Mouse (Mus musculus) monocyte, adult 5-6 weeks (primary cell): ENCODE results near the gene Rnf17. TPM values are rescaled to one million over a fixed set of nuclear protein-coding genes. Genes with fewer than 3 reads are reported as not detected.

Experiments
- ATAC-seq: fragments of 153-309, 156-312 bp; replicated peaks from 2 replicates; pipeline ENCODE4 v1.8.0; 2017; ENCODE audit warnings: mild to moderate bottlenecking; ENCODE audit not compliant: low TSS enrichment, insufficient number of reproducible peaks, severe bottlenecking, poor library complexity, low FRiP score
- total RNA-seq: library from RNA; stranded (forward); fragments of 200-1000, 200-491, 200-594 nt; gene quantifications from 3 replicates; pipeline ENCODE4 v1.2.3, GENCODE M21; 2017

Rnf17 gene
- total RNA-seq, 1 experiment from 2014 or later: 0.67 TPM

DNA sequence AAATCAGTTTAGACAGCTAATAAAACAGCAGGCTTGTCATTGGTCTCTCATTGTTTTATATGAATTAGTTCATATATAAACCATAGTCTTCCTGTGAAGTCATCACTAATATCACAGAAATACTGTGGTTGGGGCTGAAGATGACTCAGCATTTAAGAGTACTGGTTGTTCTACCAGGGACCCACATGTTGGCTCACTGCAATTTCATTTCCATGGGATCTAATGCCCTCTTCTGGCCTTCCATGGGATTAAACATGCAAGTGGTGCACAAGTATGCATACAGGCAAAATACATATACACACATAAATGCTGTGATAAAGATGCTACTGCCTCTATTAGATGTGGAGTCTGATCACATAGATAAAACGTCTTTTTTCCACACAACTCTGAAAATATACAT, 65.8 kb downstream of the Rnf17 start:
- ATAC-seq: no peak

DNA sequence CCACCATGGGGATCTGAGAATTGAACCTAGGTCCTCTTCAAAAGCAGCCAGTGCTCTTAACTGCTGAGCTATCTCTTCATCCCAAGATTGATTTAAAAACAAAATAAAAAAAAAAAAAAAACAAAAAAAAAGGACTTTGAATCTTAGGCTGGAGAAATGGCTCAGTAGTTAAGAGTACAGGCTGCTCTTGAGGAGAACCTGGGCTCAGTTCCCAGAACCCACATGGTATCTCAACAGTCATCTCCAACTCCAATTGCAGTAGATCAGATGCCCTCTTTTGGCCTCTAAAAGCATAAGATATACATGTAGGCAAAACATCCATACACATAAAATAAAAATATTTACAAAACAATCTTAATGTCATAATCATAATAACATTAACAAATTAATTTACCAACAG, 87.4 kb downstream of the Rnf17 start:
- no peak for ATAC-seq

DNA sequence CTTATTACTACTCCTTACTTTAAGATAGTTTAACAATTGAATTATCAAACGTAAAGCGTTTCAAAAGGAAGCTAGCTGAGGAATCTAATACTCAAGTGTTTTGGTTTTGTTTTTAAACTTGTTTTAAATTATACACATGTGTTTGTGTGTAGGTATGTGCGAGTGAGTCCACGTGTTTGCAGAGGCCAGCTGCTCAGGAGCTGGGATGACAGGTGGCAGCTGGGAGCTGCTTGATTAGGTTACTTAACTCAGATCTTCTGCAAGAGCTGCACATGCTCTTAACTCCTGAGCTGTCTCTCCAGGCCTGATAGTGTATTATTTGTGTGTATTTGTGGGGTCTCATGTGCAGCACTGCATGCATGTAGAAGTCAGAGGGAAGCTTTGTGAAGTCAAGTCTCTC, 100.0 kb downstream of the Rnf17 start:
- no peak for ATAC-seq

DNA sequence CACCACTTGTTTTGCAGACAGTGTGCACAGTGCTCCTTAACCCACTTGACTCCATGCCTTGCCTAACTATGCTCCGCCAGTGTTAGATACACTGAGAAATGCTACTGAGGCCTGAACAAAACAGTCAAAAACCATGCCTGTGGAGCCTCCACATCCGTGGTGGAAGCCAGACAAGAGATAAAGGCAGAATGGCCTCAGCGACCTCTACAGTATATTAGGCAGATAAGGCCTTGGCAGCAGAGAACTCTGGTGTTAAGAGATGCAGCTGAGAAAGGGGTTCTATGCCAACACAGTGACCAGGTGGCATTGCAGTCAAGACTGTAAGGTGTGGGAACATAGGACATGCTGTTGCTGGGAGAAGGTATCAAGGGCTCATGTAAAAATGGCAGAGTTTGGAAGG, 104.4 kb downstream of the Rnf17 start:
- ATAC-seq: no peak

DNA sequence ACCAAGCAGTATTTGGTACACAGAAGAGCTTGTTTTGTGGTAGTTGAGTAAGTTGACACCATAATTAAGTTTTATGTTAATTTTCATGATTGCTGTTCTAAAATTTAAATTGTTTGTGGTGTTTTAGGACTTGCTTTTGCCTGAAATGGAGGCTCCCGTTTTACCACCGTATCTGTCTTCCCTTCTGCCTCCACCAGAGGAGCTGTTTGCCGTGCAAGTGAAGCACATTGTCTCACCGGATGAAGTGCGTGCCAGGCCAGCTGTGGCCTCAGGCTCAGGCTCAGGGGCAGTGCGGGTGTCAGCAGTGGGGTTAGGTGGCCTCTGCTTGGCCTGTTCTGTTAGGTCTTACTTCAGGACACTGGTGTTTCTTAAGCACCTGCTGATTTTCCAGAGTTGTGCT, 109.7 kb downstream of the Rnf17 start:
- ATAC-seq: no peak

DNA sequence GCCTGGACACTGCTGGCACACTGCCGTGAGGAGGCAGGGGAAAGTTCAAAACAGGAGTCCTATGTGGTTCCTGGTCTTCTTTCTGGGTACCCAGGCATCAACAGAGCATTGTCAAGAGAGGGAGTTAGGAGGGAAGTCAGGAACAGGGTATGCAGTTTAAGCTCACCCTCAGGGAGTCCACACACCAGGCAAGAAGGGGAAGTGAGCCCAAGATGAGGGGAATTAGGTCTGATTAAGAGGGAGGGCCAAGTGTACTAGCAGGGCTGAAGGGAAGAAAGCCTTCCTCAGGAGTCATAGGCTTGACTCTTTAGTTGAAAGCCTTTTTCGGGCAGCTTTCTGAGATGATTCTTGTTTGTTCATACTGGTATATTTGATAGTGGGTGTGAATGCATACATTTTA, 112.4 kb downstream of the Rnf17 start:
- no peak for ATAC-seq

DNA sequence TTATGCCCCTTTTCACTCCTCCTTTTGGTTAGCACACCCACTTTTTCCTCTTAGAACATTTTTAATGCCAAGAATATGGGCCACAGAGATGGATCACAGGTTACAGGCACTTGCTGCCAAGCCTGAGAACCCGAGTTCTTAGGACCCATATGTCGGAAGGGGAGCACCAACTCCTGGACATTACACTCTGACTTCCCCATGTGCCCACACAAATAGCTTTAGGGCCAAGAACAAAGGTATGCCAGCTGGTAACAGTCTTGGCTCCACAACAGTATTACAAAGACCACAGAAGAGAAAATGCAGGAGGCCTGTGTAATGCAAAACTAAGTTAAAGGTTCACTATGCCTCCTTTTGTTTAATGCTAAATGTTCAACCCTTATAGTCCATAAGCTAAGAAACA, 128.4 kb downstream of the Rnf17 start:
- ATAC-seq: no peak

DNA sequence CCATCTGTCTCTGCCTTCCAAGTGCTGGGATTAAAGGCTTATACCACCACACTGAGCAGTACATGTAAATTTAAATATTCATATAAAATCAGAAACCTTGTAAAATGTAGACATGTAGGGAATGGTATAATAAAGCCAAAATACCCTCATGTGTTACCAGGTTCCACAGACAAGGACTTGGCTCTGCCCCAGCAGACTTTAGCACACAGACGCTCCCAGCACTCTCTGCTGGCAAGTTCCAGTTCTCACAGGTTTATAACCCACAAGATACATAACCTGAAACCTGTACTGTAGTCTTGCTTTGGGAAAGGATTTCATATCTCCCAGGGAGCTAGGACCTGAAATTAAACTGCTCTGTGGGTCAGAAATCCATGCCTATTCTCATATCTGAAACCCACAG, 142.6 kb downstream of the Rnf17 start:
- no peak for ATAC-seq

DNA sequence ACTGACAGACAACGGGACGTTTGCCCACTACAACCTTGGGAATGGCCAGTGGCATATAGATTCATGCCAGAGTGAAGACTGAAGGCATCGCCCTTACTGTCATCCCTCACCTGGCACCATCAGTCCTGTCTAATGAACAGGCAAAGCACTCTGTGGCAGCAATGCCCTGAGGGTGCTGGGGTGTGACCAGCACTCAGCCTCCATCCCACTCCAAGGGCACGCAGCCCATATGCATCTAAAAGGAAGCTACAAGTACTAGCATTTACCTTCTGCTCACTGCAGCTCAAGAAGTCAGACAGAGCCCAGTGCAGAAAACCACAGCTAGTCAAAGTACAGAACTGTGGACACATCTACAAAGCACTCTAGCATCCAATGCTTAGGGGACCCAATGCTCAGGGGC, 143.1 kb downstream of the Rnf17 start:
- ATAC-seq: no peak

DNA sequence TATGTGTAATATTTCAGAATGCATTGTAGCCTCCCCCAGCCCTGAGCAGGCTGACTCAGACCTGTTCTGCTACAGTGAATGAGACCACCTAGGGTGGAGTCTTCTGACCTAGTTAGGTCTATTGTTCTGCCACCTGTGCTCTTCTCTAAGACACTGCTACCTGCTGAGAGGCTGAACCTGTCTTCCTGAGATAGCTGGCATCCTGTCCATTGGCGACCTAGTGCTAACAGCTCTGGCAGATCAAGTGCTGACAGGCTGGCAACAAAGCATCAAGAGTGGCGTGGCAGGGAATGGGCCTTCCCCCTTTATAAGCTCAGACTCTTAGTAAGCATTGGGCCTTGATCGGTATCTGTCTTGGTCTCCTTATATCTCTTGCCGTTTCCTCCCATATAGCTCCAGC, 148.6 kb downstream of the Rnf17 start:
- ATAC-seq: no peak

DNA sequence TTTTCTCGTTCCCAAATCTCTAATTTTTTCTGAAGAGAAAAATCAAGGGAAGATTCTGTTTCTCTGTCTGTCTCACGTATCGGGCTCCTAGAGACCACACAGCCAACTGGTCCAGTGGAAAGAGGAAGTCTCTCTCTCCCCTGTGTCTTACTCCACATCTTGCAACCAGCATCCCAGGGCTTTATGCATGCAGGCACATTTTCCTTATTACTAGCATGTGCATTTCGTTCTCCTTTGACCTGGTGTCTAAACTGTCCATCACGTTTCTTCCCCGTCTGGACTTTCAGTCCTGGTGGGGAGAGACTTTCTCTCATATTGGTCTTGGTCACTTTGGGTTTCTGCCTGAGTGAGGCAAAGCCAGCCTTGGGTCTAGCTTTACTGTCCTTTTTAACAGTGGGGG, 150.5 kb downstream of the Rnf17 start:
- no peak for ATAC-seq

DNA sequence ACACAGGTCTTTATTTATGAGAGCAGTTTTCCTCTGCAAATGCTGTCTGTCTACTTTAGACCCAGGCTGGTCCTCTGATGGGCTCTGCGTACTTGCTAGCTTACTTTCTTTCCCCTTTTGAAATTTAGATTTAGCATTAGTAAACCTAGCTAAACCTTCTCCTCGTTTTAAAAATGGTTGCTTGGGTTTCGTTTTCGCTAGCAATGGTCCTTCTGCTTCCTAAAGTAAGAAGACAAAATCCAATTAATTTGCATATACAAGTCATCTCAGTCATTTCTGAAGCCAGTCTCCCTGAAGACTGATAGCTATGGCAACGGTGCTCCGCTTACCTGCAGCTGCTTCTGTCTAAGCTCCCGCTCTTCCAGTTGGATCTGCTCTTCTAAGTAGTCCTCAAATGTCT, 150.9 kb downstream of the Rnf17 start:
- ATAC-seq: no peak

DNA sequence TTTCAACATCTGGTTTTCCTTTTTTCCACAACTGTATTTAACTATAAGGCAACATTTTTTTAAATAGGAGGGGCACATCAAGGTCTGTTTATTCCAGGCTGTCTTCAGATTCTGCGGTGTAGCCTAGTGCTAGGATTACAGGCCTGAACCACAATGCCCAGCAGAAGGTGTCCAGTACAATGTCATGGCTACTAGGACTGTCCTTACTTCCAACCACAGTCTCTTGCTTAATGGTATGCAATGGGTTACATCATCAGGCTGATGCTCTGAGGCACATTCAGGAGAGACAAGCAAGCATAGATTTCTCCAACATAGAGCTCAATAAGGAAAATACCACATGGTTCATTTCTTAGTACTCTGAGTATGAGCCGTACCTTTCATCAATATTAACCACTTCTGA, 152.3 kb downstream of the Rnf17 start:
- no peak for ATAC-seq

DNA sequence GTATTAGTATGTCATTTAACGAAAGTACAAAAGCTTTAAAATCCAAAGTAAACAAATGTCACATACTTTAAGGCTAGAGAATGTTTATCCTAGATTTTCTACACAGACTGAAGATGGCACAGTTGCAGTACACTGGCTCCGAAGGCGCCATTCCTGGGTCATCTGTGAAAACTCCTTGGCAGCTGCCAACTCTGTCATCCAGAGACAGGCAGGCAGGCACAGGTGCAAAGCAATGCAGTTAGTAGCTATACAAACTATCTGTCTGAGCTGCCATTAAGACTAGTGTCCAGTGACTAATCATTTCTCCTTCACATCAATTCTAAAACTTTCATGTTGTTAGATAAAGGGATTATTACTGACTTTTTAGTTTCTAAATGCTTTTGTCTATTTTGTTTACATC, 156.8 kb downstream of the Rnf17 start:
- no peak for ATAC-seq

DNA sequence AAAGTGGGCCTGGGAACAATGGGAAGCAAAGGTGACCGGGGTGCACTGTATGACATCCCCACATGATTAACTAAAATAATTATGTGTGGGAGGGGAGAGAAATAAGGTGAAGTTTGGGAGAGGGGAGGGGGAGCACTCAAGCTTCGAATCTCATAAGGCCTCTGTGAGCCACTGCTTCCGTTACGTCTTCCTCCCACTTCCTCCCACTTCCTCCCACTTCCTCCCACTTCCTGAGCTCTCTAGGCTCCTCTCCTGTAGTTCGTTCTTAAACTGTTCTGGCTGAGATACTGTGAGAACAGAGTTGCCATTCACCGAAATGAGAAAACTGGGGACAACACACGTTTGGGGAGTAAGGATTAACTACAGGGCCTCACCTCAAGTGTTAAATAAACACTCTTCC, 165.1 kb downstream of the Rnf17 start:
- no peak for ATAC-seq

DNA sequence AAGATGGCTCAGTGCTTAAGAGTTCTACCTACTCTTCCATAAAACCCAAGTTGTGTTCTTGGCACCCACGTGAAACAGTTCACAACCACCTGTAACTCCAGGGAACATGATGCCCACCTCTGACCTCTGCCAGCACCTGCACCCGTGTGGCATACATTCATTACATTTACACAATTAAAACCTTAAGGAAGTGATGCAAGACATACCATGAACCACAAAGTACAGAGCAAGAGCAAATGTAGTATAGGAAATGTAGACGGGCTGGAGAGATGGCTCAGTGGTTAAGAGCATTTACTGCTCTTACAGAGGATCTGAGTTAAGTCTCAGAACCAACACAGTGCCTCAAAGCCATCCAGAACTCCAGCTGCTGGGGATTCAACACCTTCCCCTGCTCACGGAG, 166.7 kb downstream of the Rnf17 start:
- no peak for ATAC-seq

DNA sequence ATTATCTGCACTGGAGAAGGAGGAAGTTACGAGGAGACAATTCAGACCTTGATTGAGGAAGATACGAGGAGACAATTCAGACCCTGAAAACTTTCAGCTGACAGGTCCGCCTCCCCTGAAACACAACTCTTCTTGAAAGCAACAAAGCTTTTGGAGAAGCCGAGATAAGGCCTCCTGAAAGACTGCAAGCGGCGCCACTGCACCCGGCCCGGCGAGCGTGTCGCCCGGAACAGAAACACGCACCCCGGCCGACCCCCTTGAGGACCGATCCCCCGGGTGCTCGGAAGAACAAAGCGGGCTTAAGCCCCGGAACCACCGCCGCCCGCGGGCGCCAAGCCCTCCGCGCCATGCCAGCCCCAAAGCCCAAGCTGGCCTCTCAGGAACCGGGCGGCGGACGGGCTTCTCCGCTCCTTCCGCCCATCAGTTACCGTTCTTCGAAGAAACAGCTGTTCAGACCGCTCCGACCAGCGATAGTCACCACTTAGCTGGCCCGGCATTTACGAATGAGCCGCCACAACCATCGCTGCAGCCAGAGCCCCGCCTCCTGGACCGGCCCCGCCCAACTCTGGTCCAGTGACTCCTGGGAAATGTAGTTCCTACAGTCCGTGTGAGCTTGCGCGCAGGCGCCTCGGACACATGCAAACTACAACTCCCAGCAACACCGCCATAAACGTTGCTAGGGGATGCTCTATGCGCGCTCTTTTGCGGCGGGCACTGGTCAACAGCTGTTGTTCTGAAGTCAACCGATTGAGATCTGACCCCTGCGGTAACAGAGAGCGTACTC, 169.1 kb downstream of the Rnf17 start:
- peak; percentile 96 for ATAC-seq

DNA sequence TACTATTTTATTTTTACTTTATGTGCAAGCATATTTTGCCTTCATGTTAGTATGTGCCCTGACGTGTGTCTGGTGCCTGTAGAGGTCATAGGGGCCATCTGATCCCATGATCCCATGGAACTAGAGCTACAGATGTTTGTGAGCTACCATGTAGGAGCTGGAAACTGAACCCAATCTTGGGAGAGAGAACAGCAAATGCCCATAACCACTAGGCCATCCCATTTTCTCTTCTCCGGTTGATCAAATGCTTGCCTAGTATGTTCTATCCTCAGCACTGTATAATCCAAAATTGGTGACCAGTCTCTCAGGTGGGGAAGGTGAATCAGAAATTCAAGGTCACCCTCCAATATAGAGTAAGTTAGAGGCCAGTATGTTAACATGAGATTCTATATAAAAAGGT, 170.2 kb downstream of the Rnf17 start:
- no peak for ATAC-seq
